Comparison of ENCODE assay signal across 14 mouse cellular contexts in genomic region chr9:110071011-110071410, GRCm38 (mm10). TPM values are rescaled to one million over a fixed set of nuclear protein-coding genes. Genes with fewer than 3 reads are reported as not detected.
DNase-seq lines count a peak whose midpoint lies in the region; ATAC-seq lines count a peak whose summit lies in the region.
"Had no signal": no experiment of that assay in that cellular context is flagged by ENCODE, and none has a peak within 500 bp of the region (broad histone marks: within the 10 kb centered on the region; RNA-seq: fewer than 3 reads in every experiment).

No protein-coding gene starts in this region.

- H3K9me3 ChIP-seq in heart, embryonic 16.5 days (replicated peaks; ENCODE audit: control insufficient read depth, low read length) = no peaks in the 10 kb centered on the region
- H3K9me3 ChIP-seq: lung, embryonic 15.5 days; midbrain, embryonic 12.5 days; neural tube, embryonic 12.5 days had no signal

- 70% methylated on average over 4 of the region's 4 CpGs for WGBS in heart, embryonic 16.5 days
- 66% methylated on average over 4 of the region's 4 CpGs for WGBS in macrophage (ENCODE audit: missing documents)

- no peaks in the 10 kb centered on the region for H3K79me2 ChIP-seq in macrophage (ENCODE audit: inconsistent target)

- ATAC-seq in frontal cortex, adult (ENCODE audit: low TSS enrichment) = peak; percentile 35; the same call in 1 of the 2 replicates
- no peak for ATAC-seq in heart, embryonic 16.5 days (replicated peaks; ENCODE audit: extremely low read depth, insufficient read depth, low FRiP score)
- ATAC-seq: activated CD4-positive, CD25-positive, alpha-beta regulatory T cell, adult 4 months had no signal

- peaks cover 19% of the 10 kb centered on the region for H3K4me1 ChIP-seq in heart, embryonic 16.5 days (ENCODE audit: control insufficient read depth, insufficient read depth, low read length)
- H3K4me1 ChIP-seq: midbrain, embryonic 12.5 days; neural tube, embryonic 12.5 days had no signal

- peaks cover 55% of the 10 kb centered on the region for H3K36me3 ChIP-seq in heart, embryonic 16.5 days (ENCODE audit: control insufficient read depth, insufficient read depth)
- H3K36me3 ChIP-seq in macrophage (ENCODE audit: inconsistent target) = peaks cover 44% of the 10 kb centered on the region

- no peak overlapping the region for H3K4me3 ChIP-seq in heart, embryonic 16.5 days (ENCODE audit: low read length)
- H3K4me3 ChIP-seq in macrophage (ENCODE audit: inconsistent target) = no peak overlapping the region
- H3K4me3 ChIP-seq: lung, embryonic 15.5 days; midbrain, embryonic 12.5 days; neural tube, embryonic 12.5 days had no signal

- H3K27me3 ChIP-seq in heart, embryonic 16.5 days (ENCODE audit: control insufficient read depth, insufficient read depth, low read length) = no peaks in the 10 kb centered on the region
- H3K27me3 ChIP-seq: lung, embryonic 15.5 days; midbrain, embryonic 12.5 days; neural tube, embryonic 12.5 days had no signal

- H3K9ac ChIP-seq in heart, embryonic 16.5 days (ENCODE audit: low read length) = no peak overlapping the region
- H3K9ac ChIP-seq: liver, embryonic 14.5 days; lung, embryonic 15.5 days; midbrain, embryonic 12.5 days; neural tube, embryonic 12.5 days had no signal

- DNase-seq in frontal cortex, postnatal 10 days (ENCODE audit: low spot score in 2 of 2) = no peak
- DNase-seq in heart, adult 9 months (ENCODE audit: low spot score in 2 of 2) = no peak
- peak; percentile 10 for DNase-seq in NIH3T3 (ENCODE audit: low read depth)
- DNase-seq in lung, postnatal 25 days (ENCODE audit: low spot score) = no peak
- DNase-seq: right cerebral cortex, adult 18-20 months; thymus, postnatal 14 days had no signal

- H3K27ac ChIP-seq in heart, embryonic 16.5 days (ENCODE audit: low read length) = peak overlapping the region; percentile 80
- H3K27ac ChIP-seq in macrophage = peak overlapping the region; percentile 34
- H3K27ac ChIP-seq: liver, embryonic 14.5 days; lung, embryonic 15.5 days; midbrain, embryonic 12.5 days; neural tube, embryonic 12.5 days had no signal

- H3K4me2 ChIP-seq in heart, embryonic 16.5 days (ENCODE audit: low read depth, low read length) = no peak overlapping the region
- H3K4me2 ChIP-seq: lung, embryonic 15.5 days; midbrain, embryonic 12.5 days; neural tube, embryonic 12.5 days had no signal

RNA-seq across cellular contexts. Expression of gene Smarcc1, which starts 46.5 kb away (rescaled TPM):
- 56.7 and 60.5 TPM in 2 replicates for polyA plus RNA-seq in heart, embryonic 16.5 days (2015; fragmentation: Nextera tagmentation; extraction: Ambion mirVana)
- total RNA-seq in macrophage (2018; cell fraction: chromatin; rRNA removed) = 10 to 100 TPM; 13.9 to 85.5 (median 66.6) TPM
- 10 to 100 TPM; 20.4 to 37.4 (median 32.4) TPM for total RNA-seq in macrophage (2018; cell fraction: cytosol; rRNA removed)
- 10 to 100 TPM; 16.5 to 79.1 (median 32.6) TPM for total RNA-seq in macrophage (2018; cell fraction: nucleus; rRNA removed)
- polyA plus RNA-seq in macrophage (2018) = 20.5 to 39.6 TPM (median 35.3 TPM) in 3 replicates

RNA-seq across cellular contexts. Expression of gene Dhx30, which starts 46.6 kb away (rescaled TPM):
- 96.2 and 101 TPM in 2 replicates for polyA plus RNA-seq in heart, embryonic 16.5 days (2015; fragmentation: Nextera tagmentation; extraction: Ambion mirVana)
- total RNA-seq in macrophage (2018; cell fraction: chromatin; rRNA removed) = 100 to 1,000 TPM in 14 of 26 experiments, 10 to 100 TPM in 12; 34.6 to 162 (median 109) TPM
- 10 to 100 TPM; 19.0 to 52.4 (median 37.6) TPM for total RNA-seq in macrophage (2018; cell fraction: cytosol; rRNA removed)
- 100 to 1,000 TPM in 5 of 26 experiments, 10 to 100 TPM in 21; 33.2 to 129 (median 75.3) TPM for total RNA-seq in macrophage (2018; cell fraction: nucleus; rRNA removed)
- 22.5 to 39.0 TPM (median 36.9 TPM) in 3 replicates for polyA plus RNA-seq in macrophage (2018)
